Mouse (Mus musculus): ENCODE data around the gene Slain1.

Gene Slain1

DNA sequence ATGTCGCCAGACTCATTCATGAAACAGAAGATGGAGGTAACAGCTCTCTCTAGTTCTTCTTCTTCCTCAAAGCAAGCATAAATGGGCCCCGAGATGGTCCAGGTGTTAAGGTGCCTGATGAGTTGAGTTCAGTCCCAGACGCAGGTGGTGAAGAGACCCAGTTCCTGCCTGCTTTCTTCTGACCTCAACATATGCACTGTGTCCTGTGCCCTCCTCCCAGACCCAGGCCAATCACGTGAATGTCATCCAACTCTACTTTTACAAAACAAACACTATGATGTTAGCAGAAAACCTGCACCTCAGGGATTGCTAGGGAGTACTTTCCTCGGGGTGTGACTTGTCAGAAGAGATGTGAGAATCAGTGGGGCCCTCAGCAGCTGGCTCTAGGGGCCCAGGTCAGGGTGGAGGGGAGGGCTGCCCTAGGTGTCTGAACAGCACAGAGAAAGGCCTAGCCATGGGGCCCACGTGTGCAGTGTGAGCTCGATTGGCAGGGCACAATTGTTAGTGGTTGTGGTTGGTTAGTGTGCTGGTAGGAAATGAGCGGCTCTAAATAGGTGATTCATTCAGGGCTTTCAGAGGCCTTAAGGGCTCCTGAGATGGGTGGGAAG, 16.4 kb downstream of the Slain1 start:
- no peak for DNase-seq (ENCODE audit: low spot score in 2 of 2)

DNA sequence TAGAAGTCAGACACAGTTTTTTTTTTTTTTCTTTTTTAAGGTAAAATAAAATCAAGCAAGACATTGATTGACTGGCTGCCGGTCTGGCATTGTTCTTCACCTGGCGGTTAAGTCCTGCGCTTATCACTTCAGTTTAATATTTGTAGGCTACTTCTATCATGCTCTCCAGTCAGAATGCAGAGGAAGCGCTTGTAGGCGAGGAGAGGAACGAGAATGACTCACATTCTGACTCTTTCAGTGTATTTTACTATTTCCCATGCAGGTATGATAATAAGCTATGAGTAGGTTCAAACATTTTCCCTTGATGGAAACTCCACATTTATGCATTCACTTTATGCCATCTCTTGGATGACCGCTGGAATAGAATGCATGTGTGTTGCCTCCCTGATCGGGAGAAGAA, 17.0 kb downstream of the Slain1 start:
- no peak for DNase-seq (ENCODE audit: low spot score in 2 of 2)

DNA sequence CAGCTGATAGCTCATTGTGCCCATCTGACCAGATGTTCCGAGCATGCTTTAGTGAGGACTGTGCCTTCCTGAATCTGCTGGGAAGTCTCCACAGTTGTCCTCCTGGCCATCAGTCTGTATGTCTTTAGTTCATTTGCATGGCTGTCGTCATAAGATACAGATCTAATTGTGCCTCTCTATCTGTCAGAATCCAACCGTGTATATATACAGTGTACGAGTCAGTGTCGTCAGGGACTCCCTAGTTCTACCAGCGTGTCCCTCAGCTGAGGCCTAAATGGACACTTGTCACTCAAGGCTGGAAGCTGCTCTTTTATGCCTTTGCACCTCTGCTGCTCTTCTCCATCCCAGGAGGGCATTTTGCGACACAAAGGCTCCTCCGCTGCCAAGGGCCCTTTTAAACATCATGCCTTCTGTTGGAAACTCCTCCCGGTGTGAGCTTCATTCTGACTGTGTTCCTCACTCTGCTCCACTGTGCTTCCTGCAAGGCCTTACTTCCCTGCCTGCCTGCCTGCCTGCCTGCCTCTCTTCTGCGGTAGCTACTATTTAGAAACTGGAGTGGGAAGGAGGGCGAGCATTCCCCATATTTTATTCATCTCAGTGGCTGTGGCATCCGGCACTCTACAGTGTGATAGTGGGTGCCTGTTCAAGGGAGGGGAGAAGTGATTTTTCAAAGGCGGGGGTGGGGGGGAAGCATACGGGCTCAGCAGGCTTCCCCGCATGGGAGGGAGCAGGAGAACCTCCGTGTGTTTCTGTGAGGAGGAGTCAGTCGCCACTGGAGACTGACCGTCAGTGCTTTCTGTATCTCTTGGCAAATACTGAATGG, 29.6 kb downstream of the Slain1 start:
- no peak for DNase-seq (ENCODE audit: low spot score in 2 of 2)

DNA sequence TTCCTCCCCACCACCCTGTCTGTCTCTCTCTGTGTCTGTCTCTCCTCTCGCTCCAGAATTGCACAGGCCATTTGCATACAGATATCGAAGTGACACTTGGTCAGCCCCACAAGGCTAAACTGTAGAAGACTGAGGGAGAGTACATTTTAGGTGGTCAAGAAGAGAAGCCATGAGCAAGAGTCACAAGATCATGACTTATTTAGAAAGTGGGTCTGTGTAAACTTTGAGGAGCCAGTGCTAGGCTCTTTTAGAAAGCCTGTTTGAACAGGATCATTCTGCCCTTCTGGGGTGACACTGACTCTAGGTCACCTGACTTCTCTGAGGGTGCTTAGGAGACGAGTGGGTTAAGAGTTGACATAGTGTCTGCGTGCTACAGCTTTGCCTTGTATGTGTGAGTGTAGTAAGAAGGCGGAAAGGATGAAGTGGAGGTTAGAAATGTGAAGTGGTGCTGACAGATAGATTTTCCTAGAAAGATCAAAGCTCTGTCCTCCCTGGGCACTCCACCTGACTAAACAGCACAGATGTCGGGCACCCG, 30.3 kb downstream of the Slain1 start:
- DNase-seq (ENCODE audit: low spot score in 2 of 2), result no peak

DNA sequence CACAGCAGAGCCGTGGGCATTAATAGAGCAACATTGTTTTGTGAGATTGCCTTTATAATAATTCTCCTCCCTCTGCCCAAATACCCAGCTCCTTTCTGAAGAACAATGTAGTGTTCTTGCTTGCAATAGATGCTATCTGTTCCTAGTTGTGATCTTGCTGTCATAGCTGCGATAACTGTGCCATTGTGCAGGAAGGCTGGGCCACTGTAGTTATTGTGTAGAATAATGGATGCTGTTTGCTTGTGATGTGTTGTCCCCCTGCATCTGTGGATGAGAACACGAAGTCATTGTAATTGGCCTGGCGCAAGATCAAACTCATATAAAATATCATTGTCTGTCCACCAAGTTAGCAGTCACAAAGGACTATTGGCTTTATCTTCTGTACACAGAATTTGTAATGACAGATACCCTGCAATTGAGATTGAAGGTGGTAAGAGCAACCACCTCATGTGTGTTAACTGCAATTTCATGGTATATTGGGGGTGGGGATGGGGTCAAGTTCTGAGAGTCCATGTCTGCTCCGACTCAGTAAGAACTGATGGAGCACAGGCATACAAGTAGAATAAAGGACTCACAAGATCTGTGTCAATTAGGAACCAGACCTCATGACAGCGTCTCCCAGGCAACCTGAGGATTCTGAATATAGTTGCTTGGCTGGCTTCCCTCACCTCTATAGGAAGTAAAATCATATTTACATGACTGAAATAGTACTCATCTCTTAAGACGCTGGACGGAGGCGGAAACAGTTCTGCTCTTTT, 32.8 kb downstream of the Slain1 start:
- no peak for DNase-seq (ENCODE audit: low spot score in 2 of 2)

DNA sequence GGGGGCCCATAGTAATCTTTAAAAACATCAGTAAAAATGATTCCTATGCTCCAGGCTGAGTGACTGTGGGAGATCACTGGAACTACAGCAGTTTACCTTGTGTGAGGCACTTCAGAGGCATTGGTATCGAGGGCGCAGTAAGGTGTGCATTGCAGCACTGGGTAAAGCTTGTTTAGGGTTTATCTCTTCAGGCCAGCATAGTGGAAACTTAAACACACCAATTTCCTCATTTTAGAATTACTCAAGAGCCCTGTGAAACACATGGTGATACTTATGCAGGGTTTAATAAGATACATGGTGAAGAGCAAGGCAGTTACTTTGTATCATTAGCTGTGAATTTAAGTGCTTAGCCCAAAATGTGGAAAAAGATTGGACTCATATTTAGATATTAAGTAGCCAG, 37.0 kb downstream of the Slain1 start:
- no peak for DNase-seq (ENCODE audit: low spot score in 2 of 2)

DNA sequence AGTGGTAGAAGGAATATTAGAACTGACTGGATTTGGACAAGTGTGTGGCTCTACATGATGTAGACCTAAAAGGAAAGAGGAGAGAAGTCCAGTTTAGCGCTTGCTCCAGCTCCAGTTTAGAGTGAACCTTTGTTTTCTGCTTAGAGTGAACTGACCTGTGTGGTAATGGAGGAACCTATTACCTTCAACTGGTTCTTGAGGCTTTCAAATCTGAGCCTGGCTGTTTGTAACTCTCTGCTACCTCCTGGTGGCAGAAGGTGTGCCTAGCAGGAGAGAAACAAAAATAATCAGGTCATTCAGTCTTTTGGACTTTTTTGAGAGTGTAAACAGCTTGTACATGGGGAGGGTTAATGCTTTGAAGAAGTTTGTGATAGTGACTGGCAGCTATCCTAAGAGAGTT, 44.3 kb downstream of the Slain1 start:
- peak in 1 of 2 experiments; percentile 53 for DNase-seq (ENCODE audit: low spot score in 2 of 2)

DNA sequence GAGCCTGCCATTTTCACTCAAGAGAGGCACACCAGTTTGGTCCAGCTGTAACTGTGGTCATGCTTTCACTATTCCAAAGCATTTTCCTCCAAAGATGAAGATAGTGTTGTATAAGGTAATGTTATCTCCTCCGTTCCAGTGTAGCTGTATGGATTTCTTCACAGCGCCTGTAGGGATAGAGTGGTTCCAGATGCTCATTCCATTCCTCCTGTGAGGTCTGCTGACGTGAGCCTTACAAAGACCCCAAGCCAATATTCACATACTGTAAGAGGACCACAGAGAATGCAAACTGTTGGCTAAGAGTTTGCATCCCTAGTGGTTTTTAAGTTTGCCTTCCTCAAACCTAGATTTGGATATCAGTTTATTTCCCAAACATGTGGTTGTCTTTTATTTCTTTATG, 45.6 kb downstream of the Slain1 start:
- DNase-seq (ENCODE audit: low spot score in 2 of 2), result no peak

DNA sequence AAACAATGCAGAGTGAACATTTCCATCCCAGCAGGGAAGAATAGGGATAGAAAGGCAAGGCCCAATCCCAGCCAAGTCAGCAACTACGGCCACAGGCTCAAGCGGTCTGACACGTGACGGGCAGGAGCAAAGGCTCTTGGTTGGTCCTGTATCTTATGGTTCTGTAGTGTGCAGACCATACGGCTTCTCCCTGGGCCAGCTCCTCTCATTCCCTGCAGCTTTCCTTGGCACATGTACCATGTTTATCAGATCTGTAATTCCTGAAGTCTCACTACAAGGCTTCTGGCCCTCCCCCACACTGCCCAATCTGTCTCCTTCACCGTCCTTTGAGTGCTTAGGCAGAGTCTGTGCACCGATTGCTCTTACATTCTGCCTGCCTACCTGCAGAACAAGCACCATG, 47.1 kb downstream of the Slain1 start:
- DNase-seq (ENCODE audit: low spot score in 2 of 2), result no peak

DNA sequence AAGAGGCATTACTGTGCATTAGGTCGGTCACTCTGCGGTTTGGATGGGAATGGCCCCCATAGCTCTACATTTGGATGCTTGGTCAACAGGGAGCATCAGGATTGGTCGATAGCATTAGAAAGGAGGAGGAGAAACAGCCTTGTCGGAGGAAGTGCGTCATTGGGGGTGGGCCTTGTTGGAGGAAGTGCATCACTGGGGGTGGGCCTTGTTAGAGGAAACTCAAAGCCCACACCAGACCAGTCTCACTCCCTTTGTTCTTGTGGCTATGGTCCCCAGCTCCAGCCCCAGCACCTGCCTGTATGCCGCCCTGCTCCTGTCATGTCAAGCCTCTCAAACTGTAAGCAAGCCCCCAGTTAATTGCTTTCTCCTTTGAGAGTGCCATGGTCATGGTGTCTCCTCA, 49.3 kb downstream of the Slain1 start:
- DNase-seq (ENCODE audit: low spot score in 2 of 2), result no peak

DNA sequence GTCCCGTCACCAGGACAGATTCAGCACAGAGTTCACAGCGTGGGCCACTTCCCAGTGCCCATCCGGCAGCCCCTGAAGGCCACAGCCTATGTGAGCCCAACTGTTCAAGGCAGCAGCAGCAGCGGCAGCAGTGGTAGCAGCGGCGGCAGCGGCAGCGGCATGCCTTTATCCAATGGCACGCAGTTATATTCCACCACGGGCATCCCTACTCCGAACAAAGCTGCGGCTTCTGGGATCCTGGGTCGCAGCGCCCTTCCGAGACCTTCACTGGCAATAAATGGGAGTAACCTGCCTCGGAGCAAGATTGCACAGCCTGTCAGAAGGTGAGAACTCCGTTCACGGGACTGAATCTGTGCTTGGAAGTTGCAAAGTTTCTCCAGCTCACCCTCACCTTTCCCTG, 52.5 kb downstream of the Slain1 start:
- no peak for DNase-seq (ENCODE audit: low spot score in 2 of 2)

DNA sequence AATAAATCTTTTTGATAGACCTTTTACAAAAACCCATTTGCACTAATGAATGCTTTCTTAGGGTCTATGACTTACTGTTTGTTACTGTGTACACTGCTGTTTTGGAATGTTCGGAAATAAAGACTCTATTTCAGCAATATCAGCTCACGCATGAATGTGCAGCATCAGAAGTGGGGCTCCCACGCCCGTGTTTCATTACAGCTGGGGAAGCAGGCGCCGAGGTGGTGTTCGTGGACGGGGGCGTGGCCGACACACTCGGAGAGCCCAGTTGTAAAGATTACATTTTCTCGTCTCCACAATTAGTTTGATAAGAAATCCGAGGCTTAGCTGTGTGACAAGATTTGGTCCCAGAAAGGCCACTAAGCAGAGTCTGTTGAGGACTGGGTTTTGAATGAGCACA, 54.7 kb downstream of the Slain1 start:
- DNase-seq (ENCODE audit: low spot score in 2 of 2), result no peak

DNA sequence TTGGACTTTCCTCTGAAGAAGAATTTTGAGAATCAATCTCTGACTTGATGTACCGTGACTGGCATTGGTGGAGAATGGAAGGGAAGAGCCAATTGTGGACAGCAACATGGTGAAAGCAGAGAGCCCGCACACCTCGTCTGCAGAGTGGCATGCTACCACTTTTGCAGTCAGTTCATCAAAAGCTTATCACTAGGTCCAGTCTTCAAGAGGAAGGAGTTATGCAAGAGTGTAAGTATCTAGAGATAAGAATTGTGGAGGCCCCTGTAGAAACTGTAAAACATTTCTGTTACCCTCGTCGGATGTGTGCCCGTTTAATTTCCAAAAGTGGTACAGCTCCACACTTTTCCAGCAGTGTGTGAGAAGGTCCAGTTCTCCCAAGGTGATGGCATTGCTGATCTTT, 56.3 kb downstream of the Slain1 start:
- DNase-seq (ENCODE audit: low spot score in 2 of 2), result no peak

DNA sequence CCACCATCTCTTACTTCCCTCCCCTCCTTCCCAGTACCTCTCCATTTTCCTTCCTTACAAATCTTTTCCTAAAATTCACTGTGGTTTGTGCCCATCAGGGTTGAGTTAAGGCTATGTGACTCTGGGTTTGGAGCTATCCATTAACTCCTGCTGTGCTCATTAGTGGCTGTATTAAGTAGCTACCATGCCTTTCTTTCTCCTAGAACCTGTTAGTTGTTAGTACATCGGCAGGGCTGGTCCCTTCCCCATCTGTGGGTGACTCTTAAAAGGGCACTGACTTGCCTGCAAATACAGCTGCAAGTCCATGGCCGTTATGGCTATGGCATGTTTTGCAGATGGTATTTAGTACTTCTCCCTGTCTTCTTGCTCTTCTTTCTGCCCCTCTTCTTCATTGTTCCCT, 58.6 kb downstream of the Slain1 start:
- no peak for DNase-seq (ENCODE audit: low spot score in 2 of 2)

DNA sequence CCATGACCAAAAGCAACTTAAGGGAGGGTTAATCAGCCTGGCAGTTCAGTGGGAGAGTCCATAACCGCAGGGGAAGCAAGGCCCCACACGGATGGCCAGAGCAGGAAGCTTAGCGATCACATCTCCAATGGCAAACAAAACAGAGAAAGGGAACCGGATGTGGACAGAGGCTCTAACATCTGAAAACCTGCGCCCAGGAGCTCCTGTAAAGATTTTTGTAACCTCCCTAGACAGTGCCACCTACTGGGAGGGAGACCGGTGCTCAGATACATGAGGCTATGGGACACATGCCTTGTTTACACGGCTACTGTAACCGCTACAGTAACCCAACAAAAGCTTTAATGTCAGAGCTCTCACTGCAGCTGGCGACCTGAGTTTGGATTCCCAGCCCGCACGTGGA, 59.2 kb downstream of the Slain1 start:
- no peak for DNase-seq (ENCODE audit: low spot score in 2 of 2)

DNA sequence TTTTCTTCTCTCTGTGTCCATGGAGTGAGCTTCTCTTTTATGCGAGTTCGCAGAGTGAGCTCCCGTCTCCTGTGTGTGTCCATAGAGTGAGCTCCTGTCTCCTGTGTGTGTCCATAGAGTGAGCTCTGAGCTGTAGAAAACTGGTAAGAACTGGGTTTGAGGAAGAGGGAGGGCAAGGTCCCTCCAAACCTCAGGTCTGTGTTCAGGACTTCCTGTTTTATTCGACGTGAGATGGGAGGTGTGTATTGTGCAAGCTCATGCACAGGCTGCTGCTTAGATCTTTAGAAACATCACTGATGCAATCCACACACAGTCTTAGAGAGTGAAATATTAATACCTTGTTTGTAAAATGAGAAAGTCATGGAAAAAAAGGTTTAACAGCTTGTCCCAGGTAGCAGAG, 63.0 kb downstream of the Slain1 start:
- DNase-seq (ENCODE audit: low spot score in 2 of 2), result no peak

DNA sequence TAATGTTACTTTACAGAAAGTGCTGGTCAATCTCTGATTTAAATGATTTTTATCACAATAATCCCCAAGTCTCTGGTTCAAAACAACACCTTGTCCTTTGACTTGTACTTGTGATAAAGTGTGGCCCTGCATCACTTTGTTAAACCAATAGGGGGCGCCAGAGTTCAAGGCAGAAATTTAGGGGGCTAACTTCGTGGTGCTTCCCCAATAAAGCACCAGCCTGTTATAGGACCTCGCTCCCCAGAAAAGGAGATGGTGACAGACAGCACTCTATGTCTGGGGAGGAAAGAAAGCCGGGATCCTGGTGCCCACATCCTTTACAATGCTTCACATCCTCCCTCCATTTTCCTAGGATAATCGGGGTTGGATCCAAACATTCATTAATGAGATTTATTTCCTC, 67.5 kb downstream of the Slain1 start:
- DNase-seq (ENCODE audit: low spot score in 2 of 2), result no peak

DNA sequence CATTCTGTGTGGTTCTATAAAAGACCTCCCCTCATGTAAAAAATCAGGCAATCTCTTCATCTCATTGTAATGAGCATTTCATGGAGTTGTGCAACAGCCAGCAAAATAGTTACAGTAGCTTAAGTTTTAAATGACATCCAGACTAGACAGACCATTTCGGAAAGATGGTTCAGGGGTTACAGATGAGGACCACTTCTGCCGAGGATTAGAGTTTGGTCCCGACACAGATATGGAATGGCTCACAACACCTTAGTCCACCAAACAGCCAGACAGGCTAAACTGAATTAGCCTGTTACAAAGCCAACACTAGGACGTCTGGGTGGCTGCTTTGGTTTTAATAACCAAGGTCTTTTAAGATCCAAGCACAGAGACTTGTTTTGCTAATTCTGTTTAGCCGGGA, 68.0 kb downstream of the Slain1 start:
- DNase-seq (ENCODE audit: low spot score in 2 of 2), result no peak

DNA sequence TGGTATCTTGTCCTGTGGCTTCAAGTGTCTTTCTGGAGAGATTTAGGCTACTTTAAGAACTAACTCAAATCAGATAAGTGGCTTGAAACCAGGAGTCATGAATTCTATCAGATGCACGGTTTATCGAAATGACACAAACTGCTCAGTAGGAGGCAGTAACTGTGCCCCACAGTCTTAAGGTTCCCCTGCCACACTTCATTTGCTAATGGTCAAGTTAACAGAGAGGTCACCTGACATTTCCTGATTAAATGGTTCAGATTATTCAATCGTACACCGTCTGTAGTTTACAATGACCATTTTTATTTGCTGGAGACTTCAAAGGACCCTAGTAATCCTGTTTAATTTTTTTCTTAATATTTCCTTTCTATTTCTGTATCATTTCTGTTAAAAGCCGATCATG, 68.4 kb downstream of the Slain1 start:
- no peak for DNase-seq (ENCODE audit: low spot score in 2 of 2)

DNA sequence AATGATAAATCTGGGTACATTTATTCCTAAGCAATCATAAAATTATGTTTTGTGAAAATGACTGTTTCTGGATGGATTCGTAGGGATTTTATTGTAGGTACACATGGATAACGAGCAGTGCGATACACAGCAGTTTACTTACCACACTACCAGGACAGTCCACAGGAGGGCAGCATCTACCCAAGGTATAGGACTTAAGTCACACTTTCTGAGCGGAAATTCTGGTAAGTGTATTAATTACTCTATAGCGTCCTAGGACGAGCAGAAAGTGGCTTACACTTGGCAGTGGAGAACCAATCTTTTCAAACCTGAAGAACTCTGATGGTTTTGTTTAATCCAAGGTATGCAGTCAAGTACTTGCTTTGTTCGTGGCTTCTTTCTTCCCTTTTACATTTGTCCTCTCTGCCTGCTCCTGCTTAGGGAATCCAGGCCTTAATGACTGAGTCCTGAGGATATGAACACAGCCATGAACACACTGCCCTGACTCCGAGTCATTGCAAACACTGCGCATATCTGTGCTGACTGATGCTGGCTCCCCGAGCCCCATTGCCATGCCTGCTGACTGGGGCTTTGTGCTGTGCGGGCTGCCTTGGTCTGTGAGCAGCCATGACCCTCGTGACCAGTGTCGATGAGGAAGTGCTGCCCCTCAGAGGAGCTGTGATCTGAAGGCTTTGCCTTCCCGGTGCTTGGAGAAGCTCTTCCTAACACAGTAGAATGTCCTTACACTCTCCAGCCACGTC, 69.0 kb downstream of the Slain1 start:
- DNase-seq (ENCODE audit: low spot score in 2 of 2), result peak; percentile 57 to 84

DNA sequence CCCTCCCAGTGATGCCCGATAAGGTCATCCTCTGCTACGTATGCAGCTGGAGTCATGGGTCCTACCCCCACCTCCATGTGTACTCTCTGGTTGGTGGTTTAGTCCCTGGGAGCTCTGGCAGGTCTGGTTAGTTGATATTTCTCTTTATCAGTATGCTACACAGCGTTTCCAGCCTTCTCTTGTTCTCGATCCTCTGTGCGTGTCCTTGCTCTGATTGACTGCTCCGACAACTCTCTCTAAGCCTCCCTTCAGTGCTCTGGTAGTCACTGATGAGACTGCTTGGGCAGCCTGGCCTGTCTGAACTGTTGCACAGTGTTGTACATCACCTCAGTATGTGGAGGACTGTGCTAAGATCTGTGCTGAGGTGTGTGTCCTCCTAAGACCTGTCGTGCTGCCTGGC, 70.1 kb downstream of the Slain1 start:
- no peak for DNase-seq (ENCODE audit: low spot score in 2 of 2)
